Mouse (Mus musculus): ENCODE results near the gene Ripply2.

DNA sequence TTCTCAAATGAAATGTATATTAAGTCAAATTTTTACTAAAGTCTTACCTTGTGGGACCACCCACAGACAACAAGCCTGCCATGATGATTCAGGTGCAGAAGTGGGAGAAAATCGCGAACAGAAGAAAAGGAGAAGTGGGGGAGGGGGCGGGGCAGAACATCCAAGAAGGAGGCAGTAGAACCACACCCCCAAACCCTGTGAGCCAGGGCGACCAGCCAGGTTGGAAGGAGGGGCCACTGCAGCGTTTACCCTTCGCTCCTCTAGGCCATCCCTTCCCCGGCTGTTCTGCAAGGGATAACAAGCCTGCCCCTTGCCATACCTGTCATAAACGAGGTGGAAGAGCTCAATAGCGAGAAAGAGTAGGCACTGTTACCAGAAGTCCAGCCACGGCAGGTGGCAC lies 33.8 kb upstream of the Ripply2 start:
- TF ChIP-seq CTCF (IDR thresholded peaks at IDR 0.05; ENCODE audit: low read depth): no peak
- TF ChIP-seq EP300 (IDR thresholded peaks at IDR 0.05; ENCODE audit: low read depth): no peak

Measured in liver, embryonic 14.5 days (tissue).